Mouse (Mus musculus) kidney, embryonic 16.5 days (tissue): ENCODE results near the gene Sf3b4. TPM values are rescaled to one million over a fixed set of nuclear protein-coding genes. Genes with fewer than 3 reads are reported as not detected.

ENCODE experiments used
- ATAC-seq: fragments of 200-750 bp; cut with Nextera tagmentation; 2 replicates; pipeline ENCODE4 v1.8.0; 2017; ENCODE audit warnings: moderate TSS enrichment; ENCODE audit not compliant: low FRiP score, low TSS enrichment
- H3K27ac ChIP-seq: fragments of 300-500 bp; sonication (generic); 2 replicates; pipeline ENCODE4 v1.5.1; 2014; ENCODE audit warnings: low read length
- H3K27me3 ChIP-seq: fragments of 300-500 bp; sonication (generic); 2 replicates; pipeline ENCODE4 v1.6.1; 2014; ENCODE audit warnings: low read length, control low read depth, mixed read lengths; ENCODE audit not compliant: insufficient read depth
- H3K36me3 ChIP-seq: fragments of 300-500 bp; sonication (generic); 2 replicates; pipeline ENCODE4 v1.6.1; 2014; ENCODE audit warnings: low read length, control low read depth, mixed read lengths; ENCODE audit not compliant: insufficient read depth
- H3K4me1 ChIP-seq: fragments of 300-500 bp; sonication (generic); 2 replicates; pipeline ENCODE4 v1.6.1; 2014; ENCODE audit warnings: low read length, control low read depth, mixed read lengths; ENCODE audit not compliant: insufficient read depth
- H3K4me2 ChIP-seq: fragments of 300-500 bp; sonication (generic); replicated peaks from 2 replicates; pipeline ENCODE4 v1.6.1; 2014; ENCODE audit warnings: low read depth, low read length
- H3K4me3 ChIP-seq: fragments of 300-500 bp; sonication (generic); 2 replicates; pipeline ENCODE4 v1.5.1; 2014; ENCODE audit warnings: mild to moderate bottlenecking, low read length
- H3K9ac ChIP-seq: fragments of 300-500 bp; sonication (generic); replicated peaks from 2 replicates; pipeline ENCODE4 v1.6.1; 2014; ENCODE audit warnings: low read length
- H3K9me3 ChIP-seq: fragments of 300-500 bp; sonication (generic); 2 replicates; pipeline ENCODE4 v1.6.1; 2016; ENCODE audit warnings: low read length, control low read depth
- WGBS: fragments of 180-500 bp; shearing (Covaris S2); extraction: QIAGEN DNeasy Blood & Tissue Kit; methylation state at CpG from one replicate; pipeline ENCODE4 v1.1.7; 2014; 5-methylcytosine and 5-hydroxymethylcytosine counted together
- polyA plus RNA-seq: library from polyadenylated mRNA; unstranded; fragments of >200 nt; fragmentation: Nextera tagmentation; extraction: Ambion mirVana; gene quantifications from 2 replicates; pipeline ENCODE4 v1.2.1, GENCODE M21; 2015

Sf3b4 gene
- 186 and 199 TPM in 2 replicates for polyA plus RNA-seq

DNA sequence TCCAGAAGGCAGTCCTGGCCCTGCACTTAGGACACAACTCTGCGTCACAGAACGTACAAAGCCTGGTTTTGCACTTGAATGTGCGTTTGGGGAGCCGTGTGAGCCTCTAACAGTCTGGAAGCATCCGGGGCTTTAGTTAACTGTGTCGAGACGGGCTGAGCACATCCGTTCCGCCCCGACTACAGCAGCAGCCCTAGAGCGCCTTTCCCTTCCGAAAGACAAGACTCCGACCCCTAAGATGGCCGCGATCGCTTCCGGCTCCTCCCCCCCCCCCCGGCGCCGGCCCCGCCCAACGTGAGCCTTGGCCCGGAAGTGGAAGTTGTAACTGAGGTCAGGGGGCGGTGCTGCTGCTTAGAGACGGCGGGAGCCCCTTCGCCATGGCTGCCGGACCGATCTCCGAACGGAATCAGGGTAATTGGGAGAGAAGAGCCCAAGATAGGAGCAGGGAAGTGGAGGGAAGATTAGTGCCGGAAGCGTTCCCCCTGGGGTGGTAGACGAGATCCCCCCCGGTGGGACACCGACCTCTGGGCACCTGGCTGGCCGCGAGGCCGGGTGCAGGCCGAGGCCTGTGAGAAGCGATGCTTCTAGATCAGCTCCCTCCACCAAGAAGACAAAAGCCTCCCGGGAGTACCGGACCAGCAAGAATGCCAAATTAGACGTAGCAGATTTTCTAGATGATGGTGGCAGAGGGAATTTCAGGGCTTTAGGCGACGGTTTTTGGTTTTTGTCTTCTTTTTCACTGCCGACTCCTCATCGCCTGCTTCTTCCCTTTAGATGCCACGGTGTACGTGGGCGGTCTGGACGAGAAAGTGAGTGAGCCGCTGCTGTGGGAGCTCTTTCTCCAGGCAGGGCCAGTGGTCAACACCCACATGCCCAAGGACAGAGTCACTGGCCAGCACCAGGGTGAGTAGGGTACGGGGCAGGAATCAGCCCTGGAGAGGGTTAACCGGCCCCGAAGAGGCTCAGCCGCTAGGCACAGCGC is at the start of gene Sf3b4:
TSS of gene Sf3b4 (plus strand) at position 136 of the 982 bp plus-strand sequence.
- peak; percentile 93 for ATAC-seq
- Histone ChIP-seq H3K36me3 (peaks cover 37% of the 10 kb centered on the region), H3K9ac (peak within 1 kb of the TSS; percentile 93), H3K4me2 (peak within 1 kb of the TSS; percentile 93), H3K4me1 (peaks cover 27% of the 10 kb centered on the region), H3K9me3 (no peaks in the 10 kb centered on the region), H3K27me3 (no peaks in the 10 kb centered on the region), H3K4me3 (peak within 1 kb of the TSS; percentile 89), H3K27ac (peak within 1 kb of the TSS; percentile 98)
- WGBS, result under 1% methylated on average over 58 of the region's 58 CpGs

DNA sequence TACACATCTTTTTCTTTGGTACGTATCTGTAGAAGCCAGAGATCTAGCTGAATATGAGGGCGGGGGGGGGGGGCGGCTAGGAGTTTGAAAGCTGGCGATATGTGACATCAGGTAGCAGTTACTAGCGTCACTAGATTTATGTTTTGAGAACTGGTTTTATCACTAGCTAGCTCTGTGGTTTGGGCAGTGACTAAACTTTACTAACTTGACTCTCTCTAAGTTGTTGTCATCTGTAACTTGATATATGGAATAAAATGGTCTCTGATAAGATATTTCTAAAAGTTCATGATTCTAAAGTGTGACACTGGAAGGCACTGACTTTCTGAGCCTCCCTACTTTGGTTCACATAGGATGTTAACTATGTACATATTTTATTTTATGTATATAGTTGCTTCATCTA is 47.9 kb upstream of the Sf3b4 start:
- Histone ChIP-seq H3K27me3 (no peaks in the 10 kb centered on the region), H3K36me3 (no peaks in the 10 kb centered on the region), H3K4me3 (no peak overlapping the region), H3K9ac (no peak overlapping the region), H3K27ac (no peak overlapping the region), H3K4me1 (peaks cover 4% of the 10 kb centered on the region; the same call in 1 of the 2 replicates), H3K4me2 (no peak overlapping the region), H3K9me3 (no peaks in the 10 kb centered on the region)
- WGBS, result 77% methylated on average over 5 of the region's 5 CpGs
- no peak for ATAC-seq

GRCm38 (mm10) chr3:96128128-96128527 is 44.0 kb upstream of the Sf3b4 start:
- ATAC-seq, result peak; percentile 73
- Histone ChIP-seq H3K4me2 (no peak overlapping the region), H3K4me3 (no peak overlapping the region), H3K4me1 (peaks cover 11% of the 10 kb centered on the region; the same call in 1 of the 2 replicates), H3K27me3 (no peaks in the 10 kb centered on the region), H3K27ac (0 out of 2 replicates have a peak overlapping the region, but pooled peaks have one; percentile 11), H3K36me3 (no peaks in the 10 kb centered on the region), H3K9me3 (no peaks in the 10 kb centered on the region), H3K9ac (no peak overlapping the region)

- H3K36me3 ChIP-seq, result no peaks in the 10 kb centered on the region
- WGBS, result 96% methylated on average over 3 of the region's 3 CpGs
- H3K9ac ChIP-seq, result no peak overlapping the region
- H3K4me2 ChIP-seq, result no peak overlapping the region
- H3K27me3 ChIP-seq, result no peaks in the 10 kb centered on the region
- no peaks in the 10 kb centered on the region for H3K9me3 ChIP-seq
- no peak overlapping the region for H3K27ac ChIP-seq
- peaks cover 17% of the 10 kb centered on the region; the same call in 1 of the 2 replicates for H3K4me1 ChIP-seq
- H3K4me3 ChIP-seq, result no peak overlapping the region
- ATAC-seq, result no peak
These were observed 39.7 kb upstream of the Sf3b4 start for GRCm38 (mm10) chr3:96132478-96132877.

GRCm38 (mm10) chr3:96133327-96133905 is 38.7 kb upstream of the Sf3b4 start:
- WGBS, result 63% methylated on average over 11 of the region's 11 CpGs
- no peak overlapping the region for H3K4me3 ChIP-seq

GRCm38 (mm10) chr3:96135011-96135410 is 37.1 kb upstream of the Sf3b4 start:
- no peak overlapping the region for H3K4me2 ChIP-seq
- H3K36me3 ChIP-seq, result 0 out of 2 replicates have a peak, but pooled peaks cover 3% of the 10 kb centered on the region
- 0 out of 2 replicates have a peak, but pooled peaks cover 6% of the 10 kb centered on the region for H3K4me1 ChIP-seq
- ATAC-seq, result no peak
- no peak overlapping the region for H3K4me3 ChIP-seq
- H3K27ac ChIP-seq, result no peak overlapping the region
- 62% methylated on average over 3 of the region's 3 CpGs for WGBS
- no peak overlapping the region for H3K9ac ChIP-seq
- H3K27me3 ChIP-seq, result no peaks in the 10 kb centered on the region
- H3K9me3 ChIP-seq, result no peaks in the 10 kb centered on the region

More at GRCm38 (mm10) chr3:96133327-96133905, 38.7 kb upstream of the Sf3b4 start:
- H3K27ac ChIP-seq, result no peak overlapping the region
- H3K9ac ChIP-seq, result no peak overlapping the region
- H3K4me2 ChIP-seq, result no peak overlapping the region
- peaks cover 13% of the 10 kb centered on the region; the same call in 1 of the 2 replicates for H3K4me1 ChIP-seq
- H3K9me3 ChIP-seq, result no peaks in the 10 kb centered on the region
- H3K36me3 ChIP-seq, result no peaks in the 10 kb centered on the region
- no peaks in the 10 kb centered on the region for H3K27me3 ChIP-seq
- no peak for ATAC-seq

GRCm38 (mm10) chr3:96147950-96148349 is 24.2 kb upstream of the Sf3b4 start:
- Histone ChIP-seq H3K4me2 (no peak overlapping the region), H3K4me1 (no peaks in the 10 kb centered on the region), H3K4me3 (no peak overlapping the region), H3K36me3 (peaks cover 29% of the 10 kb centered on the region; the same call in 1 of the 2 replicates), H3K9ac (peak overlapping the region; percentile 48; the same call in 1 of the 2 replicates), H3K9me3 (no peaks in the 10 kb centered on the region), H3K27ac (no peak overlapping the region), H3K27me3 (no peaks in the 10 kb centered on the region)
- no peak for ATAC-seq
- 19% methylated on average over 5 of the region's 5 CpGs for WGBS

GRCm38 (mm10) chr3:96151836-96152235 is 20.3 kb upstream of the Sf3b4 start:
- H3K36me3 ChIP-seq, result peaks cover 47% of the 10 kb centered on the region
- no peak for ATAC-seq
- 83% methylated on average over 7 of the region's 7 CpGs for WGBS

GRCm38 (mm10) chr3:96152611-96153010 is 19.5 kb upstream of the Sf3b4 start:
- H3K4me2 ChIP-seq, result no peak overlapping the region
- H3K27ac ChIP-seq, result no peak overlapping the region
- no peak for ATAC-seq
- no peak overlapping the region for H3K4me3 ChIP-seq
- H3K9me3 ChIP-seq, result no peaks in the 10 kb centered on the region
- peaks cover 47% of the 10 kb centered on the region for H3K36me3 ChIP-seq
- no peak overlapping the region for H3K9ac ChIP-seq
- 93% methylated on average over 5 of the region's 5 CpGs for WGBS
- H3K27me3 ChIP-seq, result no peaks in the 10 kb centered on the region
- H3K4me1 ChIP-seq, result no peaks in the 10 kb centered on the region

More at GRCm38 (mm10) chr3:96151836-96152235, 20.3 kb upstream of the Sf3b4 start:
- H3K9me3 ChIP-seq, result no peaks in the 10 kb centered on the region
- no peaks in the 10 kb centered on the region for H3K4me1 ChIP-seq
- H3K27ac ChIP-seq, result no peak overlapping the region
- no peak overlapping the region for H3K4me2 ChIP-seq
- H3K27me3 ChIP-seq, result no peaks in the 10 kb centered on the region
- no peak overlapping the region for H3K4me3 ChIP-seq
- no peak overlapping the region for H3K9ac ChIP-seq
